Mouse (Mus musculus) limb, embryonic 13.5 days (tissue): ENCODE results near the gene Zcwpw1. TPM values are rescaled to one million over a fixed set of nuclear protein-coding genes. Genes with fewer than 3 reads are reported as not detected.
"Not testable (repeated sequence)": the region's sequence is repeated elsewhere in the genome, so short reads cannot be mapped to it uniquely, and the experiment has no call there.

ENCODE experiments used
- ATAC-seq: fragments of 200-750 bp; cut with Nextera tagmentation; 2 replicates; pipeline ENCODE4 v1.8.0; 2017; ENCODE audit warnings: low read depth, moderate number of reproducible peaks, moderate TSS enrichment; ENCODE audit not compliant: low FRiP score
- H3K27ac ChIP-seq: fragments of 300-500 bp; sonication (generic); 2 replicates; pipeline ENCODE4 v1.5.1; 2015; ENCODE audit warnings: inconsistent platforms, mild to moderate bottlenecking, moderate library complexity
- H3K27me3 ChIP-seq: fragments of 300-500 bp; sonication (generic); 2 replicates; pipeline ENCODE4 v1.6.1; 2015; ENCODE audit warnings: mild to moderate bottlenecking, inconsistent platforms
- H3K36me3 ChIP-seq: fragments of 300-500 bp; sonication (generic); 2 replicates; pipeline ENCODE4 v1.6.1; 2015; ENCODE audit warnings: inconsistent platforms, mild to moderate bottlenecking, moderate library complexity
- H3K4me1 ChIP-seq: fragments of 300-500 bp; sonication (generic); 2 replicates; pipeline ENCODE4 v1.6.1; 2015; ENCODE audit warnings: inconsistent platforms
- H3K4me2 ChIP-seq: fragments of 300-500 bp; sonication (generic); replicated peaks from 2 replicates; pipeline ENCODE4 v1.6.1; 2015; ENCODE audit warnings: inconsistent platforms, mild to moderate bottlenecking, moderate library complexity
- H3K4me3 ChIP-seq: fragments of 300-500 bp; sonication (generic); 2 replicates; pipeline ENCODE4 v1.5.1; 2015; ENCODE audit warnings: moderate library complexity, mild to moderate bottlenecking, inconsistent platforms
- H3K9ac ChIP-seq: fragments of 300-500 bp; sonication (generic); 2 replicates; pipeline ENCODE4 v1.6.1; 2015; ENCODE audit warnings: mild to moderate bottlenecking, inconsistent platforms
- H3K9me3 ChIP-seq: fragments of 300-500 bp; sonication (generic); 2 replicates; pipeline ENCODE4 v1.6.1; 2016; ENCODE audit warnings: inconsistent platforms
- WGBS: fragments of 180-500 bp; shearing (Covaris S2); methylation state at CpG from one replicate; pipeline ENCODE4 v1.1.7; 2015; 5-methylcytosine and 5-hydroxymethylcytosine counted together
- polyA plus RNA-seq: library from polyadenylated mRNA; unstranded; fragments of >200 nt; fragmentation: Nextera tagmentation; extraction: Ambion mirVana; gene quantifications from 2 replicates; pipeline ENCODE4 v1.2.1, GENCODE M21; 2015

Gene Zcwpw1
- polyA plus RNA-seq, 1 experiment from 2014 or later = 36.0 TPM

GRCm38 (mm10) chr5:137830238-137830637, 42.6 kb downstream of the Zcwpw1 start:
- no peaks in the 10 kb centered on the region for H3K9me3 ChIP-seq
- no peak overlapping the region for H3K27ac ChIP-seq
- no peaks in the 10 kb centered on the region for H3K4me1 ChIP-seq
- H3K4me3 ChIP-seq = no peak overlapping the region
- H3K4me2 ChIP-seq = no peak overlapping the region
- 78% methylated on average over 7 of the region's 7 CpGs for WGBS
- no peaks in the 10 kb centered on the region for H3K36me3 ChIP-seq
- no peak overlapping the region for H3K9ac ChIP-seq
- no peaks in the 10 kb centered on the region for H3K27me3 ChIP-seq
- no peak for ATAC-seq

GRCm38 (mm10) chr5:137831106-137831505, 43.5 kb downstream of the Zcwpw1 start:
- H3K9me3 ChIP-seq = no peaks in the 10 kb centered on the region
- WGBS = 82% methylated on average over 4 of the region's 4 CpGs
- ATAC-seq = no peak
- no peaks in the 10 kb centered on the region for H3K36me3 ChIP-seq
- H3K4me1 ChIP-seq = no peaks in the 10 kb centered on the region
- no peak overlapping the region for H3K4me2 ChIP-seq
- no peak overlapping the region for H3K9ac ChIP-seq
- H3K27ac ChIP-seq = no peak overlapping the region
- H3K4me3 ChIP-seq = no peak overlapping the region
- no peaks in the 10 kb centered on the region for H3K27me3 ChIP-seq

GRCm38 (mm10) chr5:137831506-137831905, 43.9 kb downstream of the Zcwpw1 start:
- Histone ChIP-seq H3K27me3 (no peaks in the 10 kb centered on the region), H3K36me3 (no peaks in the 10 kb centered on the region), H3K9me3 (no peaks in the 10 kb centered on the region), H3K27ac (no peak overlapping the region), H3K4me3 (no peak overlapping the region), H3K9ac (no peak overlapping the region), H3K4me1 (no peaks in the 10 kb centered on the region), H3K4me2 (no peak overlapping the region)
- 71% methylated on average over 6 of the region's 6 CpGs for WGBS
- ATAC-seq = no peak

GRCm38 (mm10) chr5:137833500-137833899, 45.9 kb downstream of the Zcwpw1 start:
- no peak for ATAC-seq
- H3K9ac ChIP-seq = no peak overlapping the region
- 51% methylated on average over 4 of the region's 4 CpGs for WGBS
- H3K27me3 ChIP-seq = no peaks in the 10 kb centered on the region
- no peaks in the 10 kb centered on the region for H3K4me1 ChIP-seq
- H3K4me3 ChIP-seq = no peak overlapping the region
- no peaks in the 10 kb centered on the region for H3K36me3 ChIP-seq
- no peak overlapping the region for H3K4me2 ChIP-seq
- H3K27ac ChIP-seq = no peak overlapping the region
- no peaks in the 10 kb centered on the region for H3K9me3 ChIP-seq

- H3K4me1 ChIP-seq, H3K27ac ChIP-seq, H3K4me3 ChIP-seq, H3K9ac ChIP-seq, ATAC-seq, H3K36me3 ChIP-seq, H3K4me2 ChIP-seq, H3K27me3 ChIP-seq, H3K9me3 ChIP-seq: not testable (repeated sequence)
- 56% methylated on average over 2 of the region's 2 CpGs for WGBS
Measured at GRCm38 (mm10) chr5:137835966-137836520, 48.4 kb downstream of the Zcwpw1 start, which contains the start of gene Pilra. Gene Pilra (minus strand): TSS chr5:137836281.

GRCm38 (mm10) chr5:137836611-137837010, 49.0 kb downstream of the Zcwpw1 start:
- H3K9ac ChIP-seq = no peak overlapping the region

GRCm38 (mm10) chr5:137837110-137837509, 49.5 kb downstream of the Zcwpw1 start:
- H3K9me3 ChIP-seq, H3K4me2 ChIP-seq, H3K9ac ChIP-seq, H3K4me3 ChIP-seq, H3K4me1 ChIP-seq, H3K27ac ChIP-seq, H3K36me3 ChIP-seq, H3K27me3 ChIP-seq, ATAC-seq: not testable (repeated sequence)

More at GRCm38 (mm10) chr5:137836611-137837010, 49.0 kb downstream of the Zcwpw1 start:
- Histone ChIP-seq H3K27ac (no peak overlapping the region), H3K4me1 (no peaks in the 10 kb centered on the region), H3K36me3 (no peaks in the 10 kb centered on the region), H3K4me3 (no peak overlapping the region), H3K27me3 (no peaks in the 10 kb centered on the region), H3K4me2 (no peak overlapping the region), H3K9me3 (no peaks in the 10 kb centered on the region)
- ATAC-seq = no peak

GRCm38 (mm10) chr5:137850313-137850712, 62.7 kb downstream of the Zcwpw1 start:
- H3K4me1 ChIP-seq, H3K27me3 ChIP-seq, H3K36me3 ChIP-seq, H3K27ac ChIP-seq, H3K9ac ChIP-seq, H3K4me3 ChIP-seq, ATAC-seq, H3K9me3 ChIP-seq, H3K4me2 ChIP-seq: not testable (repeated sequence)
- 80% methylated on average over 1 of the region's 1 CpGs for WGBS

- H3K27ac ChIP-seq, H3K4me1 ChIP-seq, H3K36me3 ChIP-seq, H3K27me3 ChIP-seq, H3K9me3 ChIP-seq, ATAC-seq, H3K9ac ChIP-seq, H3K4me3 ChIP-seq, H3K4me2 ChIP-seq: not testable (repeated sequence)
- 76% methylated on average over 3 of the region's 3 CpGs for WGBS
Measured at GRCm38 (mm10) chr5:137854907-137855306, 67.3 kb downstream of the Zcwpw1 start.

- H3K27me3 ChIP-seq, H3K9me3 ChIP-seq, H3K9ac ChIP-seq, H3K4me3 ChIP-seq, H3K36me3 ChIP-seq, H3K4me2 ChIP-seq, H3K4me1 ChIP-seq, ATAC-seq, H3K27ac ChIP-seq: not testable (repeated sequence)
- WGBS = 63% methylated on average over 5 of the region's 5 CpGs
Measured at GRCm38 (mm10) chr5:137856870-137857269, 69.3 kb downstream of the Zcwpw1 start.

- not testable (repeated sequence) for H3K4me1 ChIP-seq, H3K9ac ChIP-seq, H3K27ac ChIP-seq, H3K4me3 ChIP-seq, H3K36me3 ChIP-seq, H3K27me3 ChIP-seq, ATAC-seq, H3K4me2 ChIP-seq, H3K9me3 ChIP-seq
- WGBS = 73% methylated on average over 2 of the region's 2 CpGs
Measured at GRCm38 (mm10) chr5:137857960-137858710, 70.5 kb downstream of the Zcwpw1 start, which contains the start of gene Pilrb1. Gene Pilrb1 (minus strand): TSS chr5:137858106.

- H3K9ac ChIP-seq, H3K27ac ChIP-seq, H3K4me3 ChIP-seq, H3K9me3 ChIP-seq, H3K4me1 ChIP-seq, ATAC-seq, H3K4me2 ChIP-seq, H3K36me3 ChIP-seq, H3K27me3 ChIP-seq: not testable (repeated sequence)
- 83% methylated on average over 1 of the region's 1 CpGs for WGBS
Measured at GRCm38 (mm10) chr5:137864008-137864407, 76.4 kb downstream of the Zcwpw1 start.

GRCm38 (mm10) chr5:137868600-137868999, 81.0 kb downstream of the Zcwpw1 start:
- not testable (repeated sequence) for H3K4me2 ChIP-seq, H3K4me3 ChIP-seq, ATAC-seq, H3K4me1 ChIP-seq, H3K27ac ChIP-seq, H3K9me3 ChIP-seq, H3K36me3 ChIP-seq, H3K27me3 ChIP-seq, H3K9ac ChIP-seq
- 76% methylated on average over 2 of the region's 2 CpGs for WGBS
